Mouse (Mus musculus) kidney, embryonic 14.5 days (tissue): ENCODE data around the gene Akap2. TPM values are rescaled to one million over a fixed set of nuclear protein-coding genes. Genes with fewer than 3 reads are reported as not detected.

Experiments
- ATAC-seq: fragments of 200-750 bp; cut with Nextera tagmentation; 2 replicates; pipeline ENCODE4 v1.8.0; 2017; ENCODE audit warnings: moderate number of reproducible peaks, mild to moderate bottlenecking, moderate TSS enrichment, moderate library complexity; ENCODE audit not compliant: low FRiP score, low TSS enrichment
- H3K27ac ChIP-seq: fragments of 300-500 bp; sonication (generic); 2 replicates; pipeline ENCODE4 v1.5.1; 2014; ENCODE audit warnings: low read depth, mild to moderate bottlenecking, low read length, moderate library complexity, mixed read lengths
- H3K27me3 ChIP-seq: fragments of 300-500 bp; sonication (generic); 2 replicates; pipeline ENCODE4 v1.6.1; 2014; ENCODE audit warnings: mild to moderate bottlenecking, low read length; ENCODE audit not compliant: control insufficient read depth, insufficient read depth
- H3K36me3 ChIP-seq: fragments of 300-500 bp; sonication (generic); 2 replicates; pipeline ENCODE4 v1.6.1; 2014; ENCODE audit warnings: low read length, mixed read lengths; ENCODE audit not compliant: control insufficient read depth, insufficient read depth
- H3K4me1 ChIP-seq: fragments of 300-500 bp; sonication (generic); 2 replicates; pipeline ENCODE4 v1.6.1; 2014; ENCODE audit warnings: low read length, mixed read lengths; ENCODE audit not compliant: control insufficient read depth, insufficient read depth
- H3K4me2 ChIP-seq: fragments of 300-500 bp; sonication (generic); replicated peaks from 2 replicates; pipeline ENCODE4 v1.6.1; 2014; ENCODE audit warnings: low read depth, mild to moderate bottlenecking, low read length
- H3K4me3 ChIP-seq: fragments of 300-500 bp; sonication (generic); 2 replicates; pipeline ENCODE4 v1.5.1; 2014; ENCODE audit warnings: mild to moderate bottlenecking, low read length
- H3K9ac ChIP-seq: fragments of 300-500 bp; sonication (generic); 2 replicates; pipeline ENCODE4 v1.6.1; 2014; ENCODE audit warnings: low read depth, mild to moderate bottlenecking, low read length, moderate library complexity
- H3K9me3 ChIP-seq: fragments of 300-500 bp; sonication (generic); 2 replicates; pipeline ENCODE4 v1.6.1; 2016; ENCODE audit warnings: low read length; ENCODE audit not compliant: control insufficient read depth
- WGBS: fragments of 180-500 bp; shearing (Covaris S2); extraction: QIAGEN DNeasy Blood & Tissue Kit; methylation state at CpG from one replicate; pipeline ENCODE4 v1.1.7; 2014; 5-methylcytosine and 5-hydroxymethylcytosine counted together
- polyA plus RNA-seq: library from polyadenylated mRNA; unstranded; fragments of >200 nt; fragmentation: Nextera tagmentation; extraction: Ambion mirVana; gene quantifications from 2 replicates; pipeline ENCODE4 v1.2.1, GENCODE M21; 2014

The Akap2 gene
- polyA plus RNA-seq, 1 experiment from 2014 or later = 24.0 TPM

DNA sequence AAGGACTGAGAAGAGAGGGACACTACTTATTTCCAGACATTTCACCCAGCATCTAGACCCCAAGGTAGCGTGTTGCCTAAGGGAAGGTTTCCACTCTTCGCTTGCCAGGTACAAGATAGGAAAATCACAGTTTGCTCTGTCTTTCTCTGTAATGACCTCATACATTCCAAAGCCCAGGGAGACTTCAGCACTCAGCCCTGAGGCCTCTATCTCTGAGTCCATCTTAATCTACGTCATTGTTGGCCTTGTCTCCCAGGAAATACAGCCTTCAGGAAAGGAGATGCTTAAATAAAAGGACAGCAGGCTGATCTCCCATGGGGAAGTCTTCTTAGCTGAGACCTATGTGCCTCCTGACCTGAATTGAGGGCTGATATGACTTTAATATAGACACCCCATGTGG lies 85.0 kb downstream of the Akap2 start:
- no peak overlapping the region for H3K9ac ChIP-seq
- no peak for ATAC-seq
- H3K4me2 ChIP-seq = no peak overlapping the region
- 88% methylated on average over 3 of the region's 3 CpGs for WGBS
- H3K4me3 ChIP-seq = no peak overlapping the region
- no peaks in the 10 kb centered on the region for H3K4me1 ChIP-seq
- no peaks in the 10 kb centered on the region for H3K9me3 ChIP-seq
- no peak overlapping the region for H3K27ac ChIP-seq
- no peaks in the 10 kb centered on the region for H3K27me3 ChIP-seq
- no peaks in the 10 kb centered on the region for H3K36me3 ChIP-seq

DNA sequence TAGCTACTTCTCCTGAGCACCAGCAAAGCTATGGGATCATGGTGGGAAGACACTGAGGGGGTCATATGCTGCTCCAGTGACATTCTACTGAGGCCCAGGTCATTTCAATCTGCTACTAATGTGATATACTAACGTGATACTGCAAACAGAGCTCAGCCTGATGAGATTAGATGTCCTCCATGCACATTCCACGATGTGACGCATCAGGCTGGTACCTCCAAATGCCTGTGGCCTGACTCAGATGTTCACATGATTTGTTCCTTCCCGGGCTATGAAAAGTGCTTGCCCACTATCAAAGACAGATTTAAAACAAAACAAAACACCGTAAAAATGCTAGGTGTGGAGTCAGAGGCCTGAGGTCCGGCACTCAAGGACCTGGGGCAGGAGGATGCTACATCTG lies 87.4 kb downstream of the Akap2 start:
- Histone ChIP-seq H3K27ac (no peak overlapping the region), H3K4me1 (no peaks in the 10 kb centered on the region), H3K4me3 (no peak overlapping the region), H3K9me3 (no peaks in the 10 kb centered on the region), H3K4me2 (no peak overlapping the region), H3K27me3 (no peaks in the 10 kb centered on the region), H3K36me3 (no peaks in the 10 kb centered on the region), H3K9ac (no peak overlapping the region)
- ATAC-seq = no peak
- 41% methylated on average over 6 of the region's 6 CpGs for whole genome bisulfite sequencing

DNA sequence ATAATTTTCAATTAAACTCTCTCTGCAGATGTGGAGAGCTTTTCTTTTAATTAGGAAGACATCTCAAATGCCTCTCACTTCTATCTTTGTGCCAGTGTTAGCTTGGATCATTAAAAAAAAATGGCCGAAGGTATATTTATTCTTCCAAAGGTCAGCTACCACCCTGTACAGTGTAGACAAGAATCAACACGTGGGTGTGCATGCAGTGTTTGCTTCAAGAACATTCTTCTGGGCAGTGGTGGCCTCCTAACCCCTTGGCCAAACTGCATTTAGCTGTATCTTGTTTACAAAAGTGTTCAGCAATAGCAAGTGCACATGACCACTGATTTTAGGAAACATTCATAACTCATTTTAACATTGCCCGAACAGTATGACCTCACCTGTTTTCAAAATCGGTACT lies 92.0 kb downstream of the Akap2 start:
- H3K9ac ChIP-seq = no peak overlapping the region
- H3K36me3 ChIP-seq = no peaks in the 10 kb centered on the region
- no peaks in the 10 kb centered on the region for H3K9me3 ChIP-seq
- no peak overlapping the region for H3K4me2 ChIP-seq
- no peaks in the 10 kb centered on the region for H3K27me3 ChIP-seq
- WGBS = 67% methylated on average over 4 of the region's 4 CpGs
- ATAC-seq = no peak
- 0 out of 2 replicates have a peak, but pooled peaks cover 3% of the 10 kb centered on the region for H3K4me1 ChIP-seq
- no peak overlapping the region for H3K27ac ChIP-seq
- H3K4me3 ChIP-seq = no peak overlapping the region

DNA sequence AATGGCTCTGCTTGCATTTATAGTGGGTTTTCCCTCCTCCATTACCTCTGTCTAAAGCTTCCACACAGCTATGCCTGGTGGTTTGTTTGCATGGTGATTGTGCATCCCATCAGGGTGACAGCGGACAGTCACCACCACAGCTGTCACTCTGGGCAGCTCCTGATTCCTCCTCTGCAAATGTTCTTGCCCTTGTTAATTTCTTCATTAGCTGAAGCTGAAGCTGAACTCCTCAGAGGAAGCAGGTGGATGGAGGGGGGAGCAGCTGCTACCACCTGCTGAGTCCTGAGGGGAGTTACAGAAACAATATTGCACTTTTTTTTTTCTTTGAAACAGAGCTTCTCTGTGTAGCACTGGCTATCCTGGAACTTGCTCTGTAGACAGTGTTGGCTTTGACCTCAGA lies 94.6 kb downstream of the Akap2 start:
- Histone ChIP-seq H3K36me3 (no peaks in the 10 kb centered on the region), H3K4me2 (no peak overlapping the region), H3K9me3 (no peaks in the 10 kb centered on the region), H3K27me3 (no peaks in the 10 kb centered on the region), H3K4me1 (0 out of 2 replicates have a peak, but pooled peaks cover 3% of the 10 kb centered on the region), H3K4me3 (no peak overlapping the region), H3K27ac (no peak overlapping the region), H3K9ac (no peak overlapping the region)
- no peak for ATAC-seq
- 94% methylated on average over 1 of the region's 1 CpGs for WGBS

DNA sequence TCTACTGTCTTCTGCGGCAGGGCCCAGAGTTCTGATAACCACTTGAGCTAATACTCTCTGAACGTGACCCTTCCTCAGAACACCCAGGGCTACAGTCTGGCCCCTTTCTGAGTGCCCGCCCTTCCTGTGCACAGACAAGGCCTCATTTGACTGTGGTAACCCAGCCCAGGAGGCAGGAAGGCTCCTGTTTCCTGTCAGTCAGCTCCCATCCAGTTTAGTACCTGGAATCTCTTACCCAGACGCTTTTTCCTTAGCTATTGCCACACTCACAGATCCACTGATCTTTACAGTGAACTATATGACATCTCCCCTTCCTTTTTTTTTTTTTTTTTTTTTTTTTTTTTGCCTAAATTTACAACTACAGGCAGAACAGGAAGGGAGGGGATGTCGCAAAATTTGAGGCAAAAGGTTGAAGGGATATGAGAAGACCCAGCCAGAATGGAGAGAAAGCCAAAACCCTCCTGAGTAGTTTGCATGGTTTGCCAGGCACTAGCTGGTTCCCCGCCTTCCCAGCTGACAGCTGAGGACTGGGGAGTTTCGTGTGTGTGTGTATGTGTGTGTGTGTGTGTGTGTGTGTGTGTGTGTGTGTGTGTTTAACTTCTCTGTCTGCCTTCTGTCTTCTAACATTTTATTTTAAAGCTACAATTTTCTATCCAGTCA lies 95.6 kb downstream of the Akap2 start:
- 30% methylated on average over 7 of the region's 7 CpGs for WGBS
- Histone ChIP-seq H3K9ac (no peak overlapping the region), H3K4me2 (no peak overlapping the region), H3K36me3 (no peaks in the 10 kb centered on the region), H3K4me3 (no peak overlapping the region), H3K27ac (peak overlapping the region; percentile 42; the same call in 1 of the 2 replicates), H3K4me1 (0 out of 2 replicates have a peak, but pooled peaks cover 3% of the 10 kb centered on the region), H3K27me3 (no peaks in the 10 kb centered on the region), H3K9me3 (no peaks in the 10 kb centered on the region)
- ATAC-seq = no peak

DNA sequence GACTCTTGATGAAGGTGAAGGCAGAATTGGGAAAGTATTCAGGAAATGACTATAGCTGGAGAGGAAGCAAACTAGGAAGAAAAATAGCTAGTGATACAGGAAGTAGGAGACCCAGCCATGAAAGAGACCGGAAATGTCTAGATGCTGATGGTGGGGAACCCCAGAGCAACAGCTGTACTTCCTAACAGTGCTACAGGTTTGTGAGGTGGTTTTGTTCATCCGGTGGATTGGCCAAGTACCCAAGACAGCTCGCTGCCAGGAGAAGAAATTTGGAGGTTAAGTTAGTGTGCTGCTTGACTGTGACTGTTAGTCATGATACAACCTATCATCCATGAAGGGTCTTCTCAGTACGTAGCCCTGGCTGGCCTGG lies 96.1 kb downstream of the Akap2 start:
- H3K4me1 ChIP-seq = 0 out of 2 replicates have a peak, but pooled peaks cover 3% of the 10 kb centered on the region
- H3K9me3 ChIP-seq = no peaks in the 10 kb centered on the region
- H3K27me3 ChIP-seq = no peaks in the 10 kb centered on the region
- H3K4me2 ChIP-seq = no peak overlapping the region
- ATAC-seq = no peak
- no peak overlapping the region for H3K9ac ChIP-seq
- H3K27ac ChIP-seq = no peak overlapping the region
- WGBS = 87% methylated on average over 4 of the region's 4 CpGs
- H3K4me3 ChIP-seq = no peak overlapping the region
- H3K36me3 ChIP-seq = no peaks in the 10 kb centered on the region

DNA sequence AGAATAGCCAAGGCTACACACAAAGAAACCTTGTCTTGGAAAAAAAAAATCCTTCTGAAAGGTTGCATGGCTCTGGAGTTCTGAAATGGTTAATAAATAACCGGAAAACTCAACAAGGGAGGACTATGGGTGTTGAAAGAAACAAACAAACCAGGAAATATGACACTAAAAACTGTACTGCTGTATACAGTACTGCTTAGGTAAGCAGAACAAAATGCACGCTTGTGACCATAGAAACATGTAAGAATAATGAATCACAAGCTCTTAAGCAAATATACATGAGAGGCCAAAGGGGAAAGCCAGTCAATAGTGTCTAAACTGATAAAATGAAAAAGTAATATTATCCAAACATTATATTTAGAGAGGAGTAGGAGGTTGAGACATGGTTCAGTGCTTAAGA lies 97.9 kb downstream of the Akap2 start:
- Histone ChIP-seq H3K27me3 (no peaks in the 10 kb centered on the region), H3K4me1 (0 out of 2 replicates have a peak, but pooled peaks cover 3% of the 10 kb centered on the region), H3K9ac (no peak overlapping the region), H3K4me3 (no peak overlapping the region), H3K4me2 (no peak overlapping the region), H3K27ac (no peak overlapping the region), H3K36me3 (no peaks in the 10 kb centered on the region), H3K9me3 (no peaks in the 10 kb centered on the region)
- no peak for ATAC-seq
- WGBS = 66% methylated on average over 2 of the region's 2 CpGs

DNA sequence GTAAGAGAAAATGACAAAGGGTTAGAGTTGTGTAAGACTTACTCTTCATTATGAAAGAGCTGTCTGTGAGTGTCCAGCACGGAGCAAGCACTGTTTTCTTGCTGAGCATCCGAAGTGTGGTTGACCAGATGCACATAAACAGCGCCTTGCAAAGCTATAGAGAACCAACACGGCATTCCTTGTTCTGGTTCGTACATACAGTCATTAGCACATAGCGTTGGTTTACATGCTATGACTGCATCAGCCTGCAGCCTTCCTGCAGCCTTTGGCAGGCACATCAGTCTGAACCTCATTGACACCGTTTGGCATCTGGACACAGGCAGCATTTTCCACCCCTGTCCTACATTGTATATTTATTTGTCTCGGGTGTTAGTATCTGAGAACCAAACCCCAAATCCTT lies 98.7 kb downstream of the Akap2 start:
- H3K36me3 ChIP-seq = no peaks in the 10 kb centered on the region
- H3K27ac ChIP-seq = no peak overlapping the region
- no peaks in the 10 kb centered on the region for H3K27me3 ChIP-seq
- H3K4me2 ChIP-seq = no peak overlapping the region
- no peaks in the 10 kb centered on the region for H3K9me3 ChIP-seq
- H3K4me1 ChIP-seq = 0 out of 2 replicates have a peak, but pooled peaks cover 3% of the 10 kb centered on the region
- H3K4me3 ChIP-seq = no peak overlapping the region
- ATAC-seq = no peak
- no peak overlapping the region for H3K9ac ChIP-seq
- 94% methylated on average over 8 of the region's 8 CpGs for WGBS

DNA sequence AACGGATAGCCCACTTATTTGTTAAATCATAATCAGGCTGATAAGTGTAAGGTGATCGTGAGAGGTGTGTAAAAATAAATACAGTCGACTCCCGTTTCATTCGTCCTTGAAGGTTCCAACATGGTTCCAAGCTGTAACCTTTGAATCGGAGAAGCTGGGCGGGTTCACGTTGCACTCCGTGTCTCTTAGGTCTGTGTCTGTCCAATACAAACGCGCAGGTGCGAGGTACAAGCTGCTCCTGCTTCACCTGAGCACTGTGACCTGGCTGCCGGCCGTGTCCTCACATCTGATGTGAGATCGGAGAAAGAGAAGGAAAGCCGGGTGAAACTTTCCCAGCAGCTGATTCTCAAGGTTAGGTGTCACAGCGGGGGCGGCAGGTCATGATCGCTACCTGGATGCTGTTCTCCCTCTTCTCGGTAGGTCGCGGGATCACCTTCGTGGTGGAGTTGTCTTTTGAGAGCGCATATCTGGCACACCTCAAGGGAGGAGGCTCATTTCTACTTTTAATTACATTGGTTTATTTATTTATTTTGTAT lies 103.5 kb downstream of the Akap2 start:
- 77% methylated on average over 24 of the region's 24 CpGs for WGBS
- no peak overlapping the region for H3K27ac ChIP-seq
- peaks cover 6% of the 10 kb centered on the region; the same call in 1 of the 2 replicates for H3K4me1 ChIP-seq
- no peaks in the 10 kb centered on the region for H3K36me3 ChIP-seq
- H3K9me3 ChIP-seq = no peaks in the 10 kb centered on the region
- no peaks in the 10 kb centered on the region for H3K27me3 ChIP-seq
- no peak overlapping the region for H3K4me3 ChIP-seq
- no peak overlapping the region for H3K9ac ChIP-seq
- H3K4me2 ChIP-seq = no peak overlapping the region
- no peak for ATAC-seq
